Mouse (Mus musculus) spleen, adult 2 months (tissue): ENCODE data around the gene Surf4.

ENCODE experiments used
- CTCF ChIP-seq: fragments of 200-500 bp; IDR thresholded peaks from 2 replicates; pipeline ENCODE4 v1.5.1; 2011; ENCODE audit warnings: mild to moderate bottlenecking, inconsistent platforms; ENCODE audit not compliant: insufficient read depth, insufficient read length, insufficient replicate concordance; ENCODE audit errors: extremely low read depth
- POLR2A ChIP-seq: fragments of 200-500 bp; IDR thresholded peaks from 2 replicates; pipeline ENCODE4 v1.6.1; 2011; ENCODE audit warnings: low read depth, low read length, inconsistent platforms

GRCm38 (mm10) chr2:26950411-26950810 lies 16.7 kb upstream of the Surf4 start:
- TF ChIP-seq CTCF (no peak), POLR2A (no peak)
